Mouse (Mus musculus) limb, embryonic 10.5 days (tissue): ENCODE measurements around the gene Ralb. TPM values are rescaled to one million over a fixed set of nuclear protein-coding genes. Genes with fewer than 3 reads are reported as not detected.

Experiments used
- DNase-seq: peaks from one replicate; pipeline ENCODE4 v3.0.0-alpha.2; 2017; ENCODE audit warnings: low spot score
- H3K27ac ChIP-seq: fragments of 300-500 bp; sonication (generic); 2 replicates; pipeline ENCODE4 v1.5.1; 2016; ENCODE audit warnings: mild to moderate bottlenecking
- H3K27me3 ChIP-seq: fragments of 300-500 bp; sonication (generic); 2 replicates; pipeline ENCODE4 v1.6.1; 2016; ENCODE audit warnings: low read depth, mild to moderate bottlenecking; ENCODE audit not compliant: poor library complexity, severe bottlenecking
- H3K36me3 ChIP-seq: fragments of 300-500 bp; sonication (generic); 2 replicates; pipeline ENCODE4 v1.6.1; 2016; ENCODE audit warnings: mild to moderate bottlenecking, moderate library complexity
- H3K4me1 ChIP-seq: fragments of 300-500 bp; sonication (generic); 2 replicates; pipeline ENCODE4 v1.6.1; 2016
- H3K4me3 ChIP-seq: fragments of 300-500 bp; sonication (generic); 2 replicates; pipeline ENCODE4 v1.5.1; 2016; ENCODE audit warnings: mild to moderate bottlenecking, moderate library complexity
- H3K9me3 ChIP-seq: fragments of 300-500 bp; sonication (generic); replicated peaks from 2 replicates; pipeline ENCODE4 v1.6.1; 2016; ENCODE audit warnings: mild to moderate bottlenecking
- WGBS: fragments of 180-500 bp; shearing (Covaris S2); methylation state at CpG from one replicate; pipeline ENCODE4 v1.1.7; 2016; 5-methylcytosine and 5-hydroxymethylcytosine counted together
- polyA plus RNA-seq: library from polyadenylated mRNA; unstranded; fragments of >200 nt; fragmentation: Nextera tagmentation; extraction: Ambion mirVana; gene quantifications from 2 replicates; pipeline ENCODE4 v1.2.1, GENCODE M21; 2016

Gene Ralb
- polyA plus RNA-seq, 1 experiment from 2014 or later, result 106 TPM

DNA sequence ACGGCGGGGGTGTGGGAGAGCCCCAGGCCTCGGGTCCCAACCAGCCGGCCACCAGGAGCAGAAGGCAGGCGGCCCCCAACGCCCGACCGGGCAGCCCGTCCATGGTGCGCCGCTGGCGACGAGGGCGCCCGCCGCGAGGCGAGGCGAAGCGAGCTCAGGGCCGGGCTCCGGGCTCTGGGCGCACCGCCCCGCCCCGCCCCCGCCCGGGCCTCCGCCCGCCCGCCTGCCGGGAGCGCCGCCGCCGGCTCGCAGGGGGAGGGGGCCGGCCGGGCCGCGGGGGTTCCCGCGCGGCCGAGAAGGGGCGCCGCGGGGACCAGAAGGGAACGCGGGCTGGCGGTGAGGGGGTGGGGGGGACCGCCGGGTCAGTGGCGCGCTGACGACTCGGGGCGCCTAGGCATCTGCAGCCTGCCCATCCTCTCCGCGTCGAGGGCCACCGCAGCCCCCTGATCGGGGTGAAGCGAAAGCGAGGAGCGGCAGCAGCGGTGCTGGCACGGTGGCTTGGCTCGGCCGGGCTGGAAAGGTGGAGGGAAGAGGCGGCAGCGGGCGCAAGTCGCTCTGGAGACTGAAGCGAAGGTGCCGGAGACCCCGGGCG, 83.5 kb downstream of the Ralb start:
- DNase-seq, result peak; percentile 70
- peaks cover 100% of the 10 kb centered on the region for H3K27me3 ChIP-seq
- peak overlapping the region; percentile 53 for H3K27ac ChIP-seq
- peaks cover 67% of the 10 kb centered on the region for H3K4me1 ChIP-seq
- under 1% methylated on average over 56 of the region's 78 CpGs for WGBS
- H3K9me3 ChIP-seq, result no peaks in the 10 kb centered on the region
- no peaks in the 10 kb centered on the region for H3K36me3 ChIP-seq
- peak overlapping the region; percentile 60 for H3K4me3 ChIP-seq

Other genes with a start within 250 kb of the Ralb start
- 0.06 and 0.09 TPM in 2 replicates for gene Inhbb, start 82.5 kb downstream of the Ralb start, polyA plus RNA-seq
- gene Tmem185b, start 21.4 kb upstream of the Ralb start, polyA plus RNA-seq, result 20.7 and 20.9 TPM in 2 replicates
- gene Epb41l5, start 144.2 kb upstream of the Ralb start, polyA plus RNA-seq, result 25.0 and 27.7 TPM in 2 replicates